Mouse (Mus musculus) hindbrain, embryonic 12.5 days (tissue): ENCODE measurements at regions not wholly inside any gene's neighbourhood (a gene's known extent, or its start where the extent isn't known, plus 50 kb on each side); places are given as distances from the start of the nearest gene placed in this dataset.

ENCODE experiments used
- ATAC-seq: fragments of 200-750 bp; cut with Nextera tagmentation; 2 replicates; pipeline ENCODE4 v1.8.0; 2017; ENCODE audit warnings: moderate TSS enrichment; ENCODE audit not compliant: low FRiP score
- H3K27ac ChIP-seq: fragments of 300-500 bp; sonication (generic); 2 replicates; pipeline ENCODE4 v1.5.1; 2016; ENCODE audit warnings: mild to moderate bottlenecking
- H3K27me3 ChIP-seq: fragments of 300-500 bp; sonication (generic); 2 replicates; pipeline ENCODE4 v1.6.1; 2016; ENCODE audit warnings: mild to moderate bottlenecking
- H3K36me3 ChIP-seq: fragments of 300-500 bp; sonication (generic); 2 replicates; pipeline ENCODE4 v1.6.1; 2016; ENCODE audit warnings: mild to moderate bottlenecking
- H3K4me1 ChIP-seq: fragments of 300-500 bp; sonication (generic); 2 replicates; pipeline ENCODE4 v1.6.1; 2016
- H3K4me2 ChIP-seq: fragments of 300-500 bp; sonication (generic); replicated peaks from 2 replicates; pipeline ENCODE4 v1.6.1; 2016; ENCODE audit warnings: mild to moderate bottlenecking
- H3K4me3 ChIP-seq: fragments of 300-500 bp; sonication (generic); 2 replicates; pipeline ENCODE4 v1.5.1; 2016; ENCODE audit warnings: mild to moderate bottlenecking
- H3K9ac ChIP-seq: fragments of 300-500 bp; sonication (generic); 2 replicates; pipeline ENCODE4 v1.6.1; 2016; ENCODE audit warnings: mild to moderate bottlenecking, moderate library complexity
- H3K9me3 ChIP-seq: fragments of 300-500 bp; sonication (generic); replicated peaks from 2 replicates; pipeline ENCODE4 v1.6.1; 2016; ENCODE audit warnings: mild to moderate bottlenecking
- WGBS: fragments of 180-500 bp; shearing (Covaris S2); methylation state at CpG from one replicate; pipeline ENCODE4 v1.1.7; 2016; 5-methylcytosine and 5-hydroxymethylcytosine counted together

- Histone ChIP-seq H3K4me2 (no peak overlapping the region), H3K27ac (peak overlapping the region; percentile 57), H3K36me3 (no peaks in the 10 kb centered on the region), H3K9ac (no peak overlapping the region), H3K4me3 (no peak overlapping the region), H3K9me3 (0 out of 2 replicates have a peak, but pooled peaks cover 4% of the 10 kb centered on the region), H3K27me3 (no peaks in the 10 kb centered on the region), H3K4me1 (peaks cover 10% of the 10 kb centered on the region)
- whole genome bisulfite sequencing = 68% methylated on average over 15 of the region's 15 CpGs
- no peak; the same call in 1 of the 2 replicates for ATAC-seq
Observed at GRCm38 (mm10) chr17:9861923-9862854, 192.7 kb upstream of the Pabpc6 start.

DNA sequence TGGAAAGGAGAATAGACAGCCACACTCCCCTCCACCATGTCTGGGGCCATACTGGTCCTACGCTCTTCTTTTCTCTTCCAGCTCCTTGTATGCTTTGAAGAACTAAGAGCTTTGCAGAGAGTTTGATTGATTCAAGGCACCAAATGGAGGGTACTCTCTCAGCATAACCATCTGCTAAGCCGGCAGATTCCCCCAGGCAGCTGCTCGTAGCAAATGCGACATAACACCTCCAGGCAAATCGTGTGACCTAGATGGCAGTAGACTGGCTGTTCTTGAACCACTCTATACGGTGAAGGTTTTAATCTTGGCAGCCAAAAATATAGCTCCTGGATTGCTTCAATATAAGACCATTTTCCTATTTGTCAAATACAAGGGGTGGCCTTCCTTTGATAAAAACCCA, 191.8 kb upstream of the Pabpc6 start:
- H3K36me3 ChIP-seq = no peaks in the 10 kb centered on the region
- no peak overlapping the region for H3K4me3 ChIP-seq
- no peak overlapping the region for H3K4me2 ChIP-seq
- 81% methylated on average over 6 of the region's 6 CpGs for WGBS
- H3K9ac ChIP-seq = no peak overlapping the region
- peak overlapping the region; percentile 57; the same call in 1 of the 2 replicates for H3K27ac ChIP-seq
- peaks cover 10% of the 10 kb centered on the region for H3K4me1 ChIP-seq
- H3K27me3 ChIP-seq = no peaks in the 10 kb centered on the region
- ATAC-seq = no peak
- peaks cover 12% of the 10 kb centered on the region for H3K9me3 ChIP-seq

DNA sequence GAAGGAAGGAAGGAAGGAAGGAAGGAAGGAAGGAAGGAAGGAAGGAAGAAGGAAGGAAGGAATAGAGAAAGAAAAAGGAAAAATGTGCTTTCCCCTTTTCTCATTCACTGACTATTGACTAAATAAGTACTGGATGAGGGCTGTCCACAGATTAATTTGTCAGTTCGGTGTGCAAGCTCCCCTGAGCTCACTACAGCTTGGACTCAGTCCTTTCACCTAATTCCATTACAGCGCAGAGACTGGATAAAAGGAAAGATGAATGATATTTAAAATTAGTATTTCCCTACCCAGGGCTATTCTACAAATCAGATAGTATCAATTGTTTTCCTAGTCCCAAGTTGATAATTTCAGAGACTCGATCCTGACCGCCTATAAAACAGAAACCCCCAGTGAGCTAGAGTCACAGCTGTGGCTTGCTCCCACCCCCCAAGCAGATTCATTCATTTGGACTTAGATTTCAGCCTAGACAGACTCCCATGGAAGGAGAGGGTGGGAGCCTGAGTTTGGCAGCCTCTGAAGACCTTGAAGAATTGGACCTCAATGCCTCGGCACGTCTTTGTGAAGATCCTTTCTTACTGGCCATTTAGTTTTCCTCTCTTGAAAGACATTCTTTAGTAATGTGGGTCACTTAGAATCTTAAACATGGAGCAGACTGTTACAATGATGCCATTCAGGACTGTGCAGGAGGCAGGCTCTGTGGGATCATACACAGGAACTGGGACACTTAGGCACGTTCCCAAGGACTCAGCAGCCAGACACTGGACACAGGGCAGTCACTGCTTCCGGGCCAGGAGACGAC, 179.2 kb upstream of the Pabpc6 start:
- Histone ChIP-seq H3K27ac (peak overlapping the region; percentile 40; the same call in 1 of the 2 replicates), H3K9me3 (no peaks in the 10 kb centered on the region), H3K4me2 (no peak overlapping the region), H3K4me1 (peaks cover 5% of the 10 kb centered on the region; the same call in 1 of the 2 replicates), H3K27me3 (no peaks in the 10 kb centered on the region), H3K4me3 (no peak overlapping the region), H3K9ac (no peak overlapping the region), H3K36me3 (no peaks in the 10 kb centered on the region)
- peak; percentile 95 for ATAC-seq
- WGBS = 37% methylated on average over 9 of the region's 9 CpGs

GRCm38 (mm10) chr17:9845451-9846075, 176.0 kb upstream of the Pabpc6 start:
- 72% methylated on average over 4 of the region's 4 CpGs for WGBS
- peaks cover 5% of the 10 kb centered on the region; the same call in 1 of the 2 replicates for H3K4me1 ChIP-seq
- no peak for ATAC-seq
- H3K9ac ChIP-seq = no peak overlapping the region
- H3K27ac ChIP-seq = no peak overlapping the region
- H3K36me3 ChIP-seq = no peaks in the 10 kb centered on the region
- no peak overlapping the region for H3K4me2 ChIP-seq
- no peaks in the 10 kb centered on the region; the same call in 1 of the 2 replicates for H3K9me3 ChIP-seq
- no peak overlapping the region for H3K4me3 ChIP-seq
- H3K27me3 ChIP-seq = no peaks in the 10 kb centered on the region

DNA sequence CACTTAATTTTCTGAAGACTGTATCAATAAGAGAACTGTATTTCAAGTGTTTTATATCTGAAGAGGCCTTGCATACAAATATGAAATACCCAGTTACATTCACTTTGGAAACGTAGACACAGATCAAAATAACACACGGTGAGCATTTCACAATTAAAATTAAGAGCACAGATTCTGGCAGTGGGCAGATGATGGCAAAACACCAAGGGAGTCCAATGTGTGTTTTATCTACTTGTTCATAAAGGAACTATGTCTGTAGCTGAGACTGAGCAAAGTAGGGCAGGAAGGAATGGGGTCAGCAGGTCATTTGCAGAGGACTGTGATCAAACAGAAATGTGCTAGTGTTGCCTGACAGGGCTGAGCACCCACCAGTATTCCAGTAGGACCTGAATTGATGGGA, 171.6 kb upstream of the Pabpc6 start:
- no peaks in the 10 kb centered on the region; the same call in 1 of the 2 replicates for H3K9me3 ChIP-seq
- no peak overlapping the region for H3K9ac ChIP-seq
- no peaks in the 10 kb centered on the region for H3K36me3 ChIP-seq
- H3K4me2 ChIP-seq = no peak overlapping the region
- no peak overlapping the region for H3K27ac ChIP-seq
- no peak overlapping the region for H3K4me3 ChIP-seq
- H3K27me3 ChIP-seq = no peaks in the 10 kb centered on the region
- no peak for ATAC-seq
- H3K4me1 ChIP-seq = no peaks in the 10 kb centered on the region
- 89% methylated on average over 2 of the region's 2 CpGs for WGBS

- Histone ChIP-seq H3K27ac (no peak overlapping the region), H3K4me2 (no peak overlapping the region), H3K27me3 (no peaks in the 10 kb centered on the region), H3K4me1 (no peaks in the 10 kb centered on the region), H3K4me3 (no peak overlapping the region), H3K9ac (no peak overlapping the region), H3K36me3 (no peaks in the 10 kb centered on the region), H3K9me3 (no peaks in the 10 kb centered on the region; the same call in 1 of the 2 replicates)
- WGBS = 84% methylated on average over 7 of the region's 7 CpGs
- no peak for ATAC-seq
Observed at GRCm38 (mm10) chr17:9839256-9839655, 169.7 kb upstream of the Pabpc6 start.

GRCm38 (mm10) chr17:9836995-9837842, 167.7 kb upstream of the Pabpc6 start:
- Histone ChIP-seq H3K4me2 (no peak overlapping the region), H3K9me3 (no peaks in the 10 kb centered on the region), H3K36me3 (no peaks in the 10 kb centered on the region), H3K27ac (no peak overlapping the region), H3K9ac (no peak overlapping the region), H3K4me3 (no peak overlapping the region), H3K4me1 (no peaks in the 10 kb centered on the region), H3K27me3 (no peaks in the 10 kb centered on the region)
- WGBS = 73% methylated on average over 7 of the region's 7 CpGs
- ATAC-seq = no peak

DNA sequence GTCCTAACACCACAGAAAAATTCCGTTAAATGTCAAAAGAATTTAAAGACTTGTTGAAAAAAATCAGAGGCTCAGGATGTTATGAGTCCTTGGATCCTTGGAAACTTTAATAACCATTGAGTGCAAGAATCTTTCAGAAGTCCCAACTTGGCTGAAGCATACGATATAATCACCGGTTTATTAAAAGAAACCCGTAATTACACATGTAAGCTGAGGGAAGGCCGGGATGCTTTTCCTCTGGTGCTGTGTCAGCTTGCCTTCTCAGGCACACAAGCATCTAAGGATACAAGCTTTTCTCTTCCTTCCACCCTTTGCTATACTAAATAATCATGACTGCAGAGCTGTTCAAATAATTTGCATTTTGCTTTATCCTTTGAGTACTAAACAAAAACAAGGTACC, 160.4 kb upstream of the Pabpc6 start:
- 92% methylated on average over 5 of the region's 5 CpGs for WGBS

DNA sequence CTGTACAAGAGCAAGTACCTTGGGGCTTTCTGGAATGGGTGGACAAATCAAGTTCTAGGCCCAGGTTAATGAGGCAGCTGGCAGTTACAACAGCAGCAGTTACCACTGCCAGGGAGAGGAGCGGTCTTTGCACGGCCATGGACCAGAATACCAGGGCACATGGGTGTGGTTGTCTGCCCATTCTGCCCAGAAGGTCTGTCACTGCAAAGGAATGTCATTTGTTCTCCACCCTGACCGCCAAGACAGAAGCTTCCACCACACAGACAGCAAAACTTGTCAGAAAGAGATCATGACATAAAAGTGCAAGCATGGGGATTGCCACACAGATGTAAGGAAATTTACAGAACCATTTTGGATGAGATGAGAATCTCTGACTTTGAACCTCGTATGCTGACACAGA, 151.8 kb upstream of the Pabpc6 start:
- no peak overlapping the region for H3K4me2 ChIP-seq
- H3K27me3 ChIP-seq = no peaks in the 10 kb centered on the region
- no peak overlapping the region for H3K4me3 ChIP-seq
- H3K36me3 ChIP-seq = no peaks in the 10 kb centered on the region
- no peaks in the 10 kb centered on the region for H3K4me1 ChIP-seq
- H3K9me3 ChIP-seq = no peaks in the 10 kb centered on the region
- no peak for ATAC-seq
- 93% methylated on average over 4 of the region's 4 CpGs for WGBS
- no peak overlapping the region for H3K9ac ChIP-seq
- no peak overlapping the region for H3K27ac ChIP-seq

More for the DNA sequence above, 160.4 kb upstream of the Pabpc6 start:
- H3K4me1 ChIP-seq = no peaks in the 10 kb centered on the region
- H3K9ac ChIP-seq = no peak overlapping the region
- H3K36me3 ChIP-seq = no peaks in the 10 kb centered on the region
- ATAC-seq = no peak
- no peak overlapping the region for H3K4me3 ChIP-seq
- no peaks in the 10 kb centered on the region for H3K27me3 ChIP-seq
- no peaks in the 10 kb centered on the region for H3K9me3 ChIP-seq
- no peak overlapping the region for H3K4me2 ChIP-seq
- no peak overlapping the region for H3K27ac ChIP-seq

- H3K36me3 ChIP-seq = no peaks in the 10 kb centered on the region
- no peak for ATAC-seq
- H3K4me3 ChIP-seq = no peak overlapping the region
- H3K4me1 ChIP-seq = no peaks in the 10 kb centered on the region
- H3K9ac ChIP-seq = no peak overlapping the region
- H3K27me3 ChIP-seq = no peaks in the 10 kb centered on the region
- no peaks in the 10 kb centered on the region for H3K9me3 ChIP-seq
- no peak overlapping the region for H3K4me2 ChIP-seq
- no peak overlapping the region for H3K27ac ChIP-seq
Observed at GRCm38 (mm10) chr17:9817056-9817455, 147.5 kb upstream of the Pabpc6 start.

DNA sequence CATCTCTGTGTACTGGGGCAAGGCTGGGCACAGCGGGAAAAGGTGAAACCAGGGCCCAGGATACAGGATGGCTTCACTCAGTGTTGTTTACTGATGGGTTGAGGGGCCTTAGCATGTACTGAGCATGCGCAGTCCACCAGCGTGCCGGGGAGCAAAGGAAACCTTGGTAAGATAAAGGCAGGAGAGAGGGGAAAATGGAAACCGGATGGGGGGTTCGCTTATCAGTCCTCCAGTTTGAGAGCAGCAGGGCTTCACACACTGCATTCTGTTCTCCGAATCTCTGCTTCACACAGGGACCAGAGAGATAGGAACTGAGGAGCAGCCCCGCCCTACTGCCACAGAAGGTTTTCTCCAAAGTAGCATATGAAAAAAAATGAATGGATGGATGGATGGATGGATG, 127.6 kb upstream of the Pabpc6 start:
- no peak overlapping the region for H3K4me2 ChIP-seq
- H3K36me3 ChIP-seq = no peaks in the 10 kb centered on the region
- no peak overlapping the region for H3K9ac ChIP-seq
- WGBS = 84% methylated on average over 8 of the region's 8 CpGs
- H3K4me3 ChIP-seq = no peak overlapping the region
- H3K27me3 ChIP-seq = no peaks in the 10 kb centered on the region
- ATAC-seq = no peak
- no peaks in the 10 kb centered on the region for H3K9me3 ChIP-seq
- no peaks in the 10 kb centered on the region for H3K4me1 ChIP-seq
- H3K27ac ChIP-seq = no peak overlapping the region
